Mouse (Mus musculus) kidney, embryonic 15.5 days (tissue): ENCODE results near the gene Zfp12. TPM values are rescaled to one million over a fixed set of nuclear protein-coding genes. Genes with fewer than 3 reads are reported as not detected.

Source experiments
- ATAC-seq: fragments of 200-750 bp; cut with Nextera tagmentation; replicated peaks from 2 replicates; pipeline ENCODE4 v1.8.0; 2017; ENCODE audit warnings: moderate TSS enrichment; ENCODE audit not compliant: low FRiP score
- H3K27ac ChIP-seq: fragments of 300-500 bp; sonication (generic); 2 replicates; pipeline ENCODE4 v1.5.1; 2015; ENCODE audit warnings: mild to moderate bottlenecking, inconsistent platforms
- H3K27me3 ChIP-seq: fragments of 300-500 bp; sonication (generic); 2 replicates; pipeline ENCODE4 v1.6.1; 2015; ENCODE audit warnings: inconsistent platforms
- H3K36me3 ChIP-seq: fragments of 300-500 bp; sonication (generic); 2 replicates; pipeline ENCODE4 v1.6.1; 2015; ENCODE audit warnings: inconsistent platforms
- H3K4me1 ChIP-seq: fragments of 300-500 bp; sonication (generic); 2 replicates; pipeline ENCODE4 v1.6.1; 2015; ENCODE audit warnings: inconsistent platforms
- H3K4me2 ChIP-seq: fragments of 300-500 bp; sonication (generic); 2 replicates; pipeline ENCODE4 v1.6.1; 2015; ENCODE audit warnings: moderate library complexity, mild to moderate bottlenecking, inconsistent platforms
- H3K4me3 ChIP-seq: fragments of 300-500 bp; sonication (generic); replicated peaks from 2 replicates; pipeline ENCODE4 v1.5.1; 2015; ENCODE audit warnings: mild to moderate bottlenecking, inconsistent platforms
- H3K9ac ChIP-seq: fragments of 300-500 bp; sonication (generic); 2 replicates; pipeline ENCODE4 v1.6.1; 2015; ENCODE audit warnings: mild to moderate bottlenecking, inconsistent platforms
- H3K9me3 ChIP-seq: fragments of 300-500 bp; sonication (generic); replicated peaks from 2 replicates; pipeline ENCODE4 v1.6.1; 2016; ENCODE audit warnings: inconsistent platforms
- whole genome bisulfite sequencing: fragments of 180-500 bp; shearing (Covaris S2); methylation state at CpG from one replicate; pipeline ENCODE4 v1.1.7; 2015; ENCODE audit warnings: mixed read lengths; 5-methylcytosine and 5-hydroxymethylcytosine counted together
- polyA plus RNA-seq: library from polyadenylated mRNA; unstranded; fragments of >200 nt; fragmentation: Nextera tagmentation; extraction: Ambion mirVana; gene quantifications from 2 replicates; pipeline ENCODE4 v1.2.1, GENCODE M21; 2015

The Zfp12 gene
- polyA plus RNA-seq, 1 experiment from 2014 or later: 17.0 TPM

- no peak for ATAC-seq
- H3K36me3 ChIP-seq: peaks cover 6% of the 10 kb centered on the region; the same call in 1 of the 2 replicates
- WGBS: 2% methylated on average over 21 of the region's 38 CpGs
- peak within 1 kb of the TSS; percentile 51 for H3K4me3 ChIP-seq
- H3K27ac ChIP-seq: no peak within 1 kb of the TSS
- peak within 1 kb of the TSS; percentile 47 for H3K9ac ChIP-seq
- H3K4me2 ChIP-seq: peak within 1 kb of the TSS; percentile 92
- no peaks in the 10 kb centered on the region for H3K9me3 ChIP-seq
- peaks cover 63% of the 10 kb centered on the region for H3K27me3 ChIP-seq
- H3K4me1 ChIP-seq: peaks cover 23% of the 10 kb centered on the region
These were observed 58.4 kb downstream of the Zfp12 start, which contains the start of gene Zfp853 for GRCm38 (mm10) chr5:143293404-143293803. Zfp853 (minus strand) TSS chr5:143293623.

- H3K9ac ChIP-seq: no peak overlapping the region
- 93% methylated on average over 3 of the region's 3 CpGs for WGBS
- H3K27ac ChIP-seq: no peak overlapping the region
- H3K9me3 ChIP-seq: no peaks in the 10 kb centered on the region
- H3K4me1 ChIP-seq: peaks cover 19% of the 10 kb centered on the region
- peaks cover 48% of the 10 kb centered on the region for H3K27me3 ChIP-seq
- H3K4me3 ChIP-seq: no peak overlapping the region
- peaks cover 17% of the 10 kb centered on the region for H3K36me3 ChIP-seq
- no peak overlapping the region for H3K4me2 ChIP-seq
- no peak for ATAC-seq
These were observed 59.9 kb downstream of the Zfp12 start for GRCm38 (mm10) chr5:143294862-143295261.

- WGBS: 87% methylated on average over 2 of the region's 2 CpGs
- no peak for ATAC-seq
- peaks cover 43% of the 10 kb centered on the region for H3K27me3 ChIP-seq
- no peaks in the 10 kb centered on the region for H3K9me3 ChIP-seq
- H3K4me3 ChIP-seq: no peak overlapping the region
- no peak overlapping the region for H3K27ac ChIP-seq
- H3K36me3 ChIP-seq: peaks cover 22% of the 10 kb centered on the region
- H3K4me1 ChIP-seq: peaks cover 19% of the 10 kb centered on the region
- H3K4me2 ChIP-seq: no peak overlapping the region
- H3K9ac ChIP-seq: no peak overlapping the region
These were observed 60.4 kb downstream of the Zfp12 start for GRCm38 (mm10) chr5:143295330-143295729.

- Histone ChIP-seq H3K4me2 (no peak overlapping the region), H3K4me1 (peaks cover 12% of the 10 kb centered on the region), H3K4me3 (no peak overlapping the region), H3K9ac (no peak overlapping the region), H3K27me3 (peaks cover 17% of the 10 kb centered on the region), H3K9me3 (no peaks in the 10 kb centered on the region), H3K36me3 (peaks cover 49% of the 10 kb centered on the region), H3K27ac (no peak overlapping the region)
- no peak for ATAC-seq
- whole genome bisulfite sequencing: 88% methylated on average over 9 of the region's 9 CpGs
These were observed 63.0 kb downstream of the Zfp12 start for GRCm38 (mm10) chr5:143297986-143298385.

- H3K27ac ChIP-seq: no peak overlapping the region
- WGBS: 92% methylated on average over 7 of the region's 7 CpGs
- no peak overlapping the region for H3K9ac ChIP-seq
- H3K4me2 ChIP-seq: no peak overlapping the region
- H3K4me1 ChIP-seq: peaks cover 7% of the 10 kb centered on the region
- H3K36me3 ChIP-seq: peaks cover 53% of the 10 kb centered on the region
- no peak for ATAC-seq
- no peaks in the 10 kb centered on the region for H3K9me3 ChIP-seq
- H3K27me3 ChIP-seq: peaks cover 13% of the 10 kb centered on the region
- no peak overlapping the region for H3K4me3 ChIP-seq
These were observed 63.4 kb downstream of the Zfp12 start for GRCm38 (mm10) chr5:143298391-143298790.

Other genes with a start within 250 kb of the Zfp12 start
- gene Rnf216, start 122.2 kb upstream of the Zfp12 start, polyA plus RNA-seq: 44.5 and 46.9 TPM in 2 replicates
- gene Olfr718-ps1, start 87.6 kb upstream of the Zfp12 start, polyA plus RNA-seq: 0.04 TPM in 1 of 2 replicates, not detected in the other
- gene Rbak, start 54.4 kb upstream of the Zfp12 start, polyA plus RNA-seq: 12.8 and 16.8 TPM in 2 replicates
- gene Spdye4b, start 54.1 kb upstream of the Zfp12 start, polyA plus RNA-seq: not detected in 2 replicates
- gene Spdye4a, start 8.3 kb upstream of the Zfp12 start, polyA plus RNA-seq: not detected in 2 replicates
- gene Zfp316, start 34.9 kb downstream of the Zfp12 start, polyA plus RNA-seq: 3.2 and 3.3 TPM in 2 replicates
- gene Zfp853, start 58.5 kb downstream of the Zfp12 start, polyA plus RNA-seq: 0.08 TPM in 2 replicates
- gene E130309D02Rik, start 80.2 kb downstream of the Zfp12 start, polyA plus RNA-seq: 39.9 and 43.6 TPM in 2 replicates
- 74.3 and 76.4 TPM in 2 replicates for gene Zdhhc4, start 94.1 kb downstream of the Zfp12 start, polyA plus RNA-seq
- gene Grid2ip, start 122.2 kb downstream of the Zfp12 start, polyA plus RNA-seq: 0.14 TPM in 1 of 2 replicates, not detected in the other
- gene Kdelr2, start 168.7 kb downstream of the Zfp12 start, polyA plus RNA-seq: 344 and 350 TPM in 2 replicates
- gene Daglb, start 229.4 kb downstream of the Zfp12 start, polyA plus RNA-seq: 7.1 and 8.6 TPM in 2 replicates